Mouse (Mus musculus) ES-Bruce4 (cell line): ENCODE results near the gene Pars2. TPM values are rescaled to one million over a fixed set of nuclear protein-coding genes. Genes with fewer than 3 reads are reported as not detected.

Experiments used
- H3K27ac ChIP-seq: 2 replicates; pipeline ENCODE4 v1.5.1; 2012; ENCODE audit warnings: low read length, inconsistent platforms; ENCODE audit not compliant: insufficient read depth
- H3K27me3 ChIP-seq: 2 replicates; pipeline ENCODE4 v1.6.1; 2012; ENCODE audit warnings: mild to moderate bottlenecking, low read length, inconsistent platforms; ENCODE audit not compliant: control insufficient read depth, poor library complexity, insufficient read depth, severe bottlenecking
- H3K36me3 ChIP-seq: 2 replicates; pipeline ENCODE4 v1.6.1; 2012; ENCODE audit warnings: inconsistent platforms, mild to moderate bottlenecking, low read length, moderate library complexity; ENCODE audit not compliant: control insufficient read depth, poor library complexity, insufficient read depth, severe bottlenecking
- H3K4me1 ChIP-seq: one replicate; pipeline ENCODE4 v1.8.1; 2011; ENCODE audit warnings: low read length; ENCODE audit not compliant: control insufficient read depth, insufficient read depth
- H3K4me3 ChIP-seq: 2 replicates; pipeline ENCODE4 v1.5.1; 2011; ENCODE audit warnings: low read depth, mild to moderate bottlenecking, low read length
- H3K9ac ChIP-seq: 2 replicates; pipeline ENCODE4 v1.6.1; 2012; ENCODE audit warnings: low read depth, mild to moderate bottlenecking, inconsistent platforms; ENCODE audit not compliant: poor library complexity, severe bottlenecking
- H3K9me3 ChIP-seq: replicated peaks from 2 replicates; pipeline ENCODE4 v1.6.1; 2012; ENCODE audit warnings: mild to moderate bottlenecking, low read length, inconsistent platforms; ENCODE audit not compliant: control insufficient read depth, poor library complexity, insufficient read depth, severe bottlenecking
- CTCF ChIP-seq: IDR thresholded peaks from one replicate; pipeline ENCODE4 v1.8.1; 2011; ENCODE audit warnings: low read depth, low read length
- EP300 ChIP-seq: IDR thresholded peaks from 2 replicates; pipeline ENCODE4 v1.6.1; 2011; ENCODE audit warnings: low read depth, low read length; ENCODE audit not compliant: insufficient read depth
- POLR2A ChIP-seq: IDR thresholded peaks from one replicate; pipeline ENCODE4 v1.8.1; 2011; ENCODE audit warnings: low read length; ENCODE audit not compliant: insufficient read depth
- polyA plus RNA-seq: library from polyadenylated mRNA; stranded (reverse); fragments of >200 nt; gene quantifications from 2 replicates; pipeline ENCODE4 v1.2.4, GENCODE M21; 2011; ENCODE audit warnings: low read depth; ENCODE audit not compliant: missing spikeins, insufficient read depth, insufficient read length

Gene Pars2
- polyA plus RNA-seq, 1 experiment: 10.0 TPM

DNA sequence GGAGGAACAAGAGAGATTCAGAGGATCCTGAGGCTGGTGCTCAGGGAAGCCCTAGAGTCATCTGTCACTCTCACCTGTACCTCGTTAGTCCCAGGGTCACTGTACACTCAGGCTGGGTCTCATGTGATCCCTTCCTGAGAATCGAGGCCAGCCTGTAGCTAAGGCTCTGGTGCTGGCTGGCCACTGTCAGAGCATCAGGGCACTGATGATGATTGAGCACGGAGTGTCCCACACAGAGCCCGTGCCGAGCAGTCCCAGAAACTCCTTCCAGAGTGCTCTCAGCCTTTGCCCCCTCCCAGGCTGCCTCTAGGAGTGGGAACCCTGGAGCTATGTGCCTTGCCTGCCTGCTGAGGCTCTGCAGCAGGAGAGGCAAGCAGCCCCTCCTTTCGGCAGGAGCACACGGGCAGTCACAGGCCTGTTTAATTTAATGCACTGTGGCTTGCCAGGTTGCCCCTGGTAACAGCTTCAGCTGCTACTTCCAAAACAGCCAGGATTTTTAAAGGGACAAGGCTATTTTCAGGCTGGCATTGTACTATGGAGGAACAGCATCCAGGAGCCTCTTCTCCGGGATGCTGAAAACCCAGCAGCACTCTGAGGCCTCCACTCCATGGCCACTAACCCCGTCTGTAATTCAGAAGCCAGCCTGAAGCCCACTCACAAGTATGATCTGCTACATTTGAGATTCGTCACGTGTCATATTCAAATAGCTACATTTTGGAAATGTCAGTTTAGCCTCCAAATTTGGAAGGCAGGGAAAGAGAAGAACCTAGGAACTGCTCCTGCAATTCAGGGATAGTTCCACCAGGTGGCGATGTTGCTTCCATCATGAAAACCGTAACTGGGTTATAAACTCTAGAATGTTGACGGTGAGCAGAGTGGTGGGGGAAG, 20.3 kb upstream of the Pars2 start:
- no peak overlapping the region for H3K4me3 ChIP-seq
- H3K36me3 ChIP-seq: no peaks in the 10 kb centered on the region
- no peak overlapping the region for H3K27ac ChIP-seq
- TF ChIP-seq CTCF: peak; percentile 17
- TF ChIP-seq POLR2A: no peak
- H3K9ac ChIP-seq: no peak overlapping the region
- H3K4me1 ChIP-seq: peaks cover 3% of the 10 kb centered on the region
- H3K9me3 ChIP-seq: no peaks in the 10 kb centered on the region
- H3K27me3 ChIP-seq: no peaks in the 10 kb centered on the region

DNA sequence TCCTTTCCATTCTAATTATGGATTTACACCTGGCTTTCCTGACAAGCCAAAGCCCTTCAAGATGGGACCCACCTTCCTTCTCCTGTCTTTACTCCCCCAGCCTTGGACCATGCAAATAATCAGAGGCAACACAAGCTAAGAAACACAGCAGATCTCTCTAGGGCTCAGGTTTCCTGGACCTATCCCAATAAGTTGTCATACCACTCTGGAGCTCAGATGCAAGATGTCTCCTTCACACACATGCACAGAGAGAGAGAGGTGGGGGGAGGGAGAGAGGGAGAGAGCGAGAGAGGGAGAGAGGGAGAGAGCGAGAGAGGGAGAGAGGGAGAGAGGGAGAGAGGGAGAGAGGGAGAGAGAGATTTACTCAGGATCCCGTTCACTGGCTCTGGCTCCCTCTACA, 18.6 kb upstream of the Pars2 start:
- peaks cover 3% of the 10 kb centered on the region for H3K4me1 ChIP-seq
- TF ChIP-seq POLR2A: no peak
- no peak for TF ChIP-seq EP300
- TF ChIP-seq CTCF: no peak
- no peak overlapping the region for H3K9ac ChIP-seq

DNA sequence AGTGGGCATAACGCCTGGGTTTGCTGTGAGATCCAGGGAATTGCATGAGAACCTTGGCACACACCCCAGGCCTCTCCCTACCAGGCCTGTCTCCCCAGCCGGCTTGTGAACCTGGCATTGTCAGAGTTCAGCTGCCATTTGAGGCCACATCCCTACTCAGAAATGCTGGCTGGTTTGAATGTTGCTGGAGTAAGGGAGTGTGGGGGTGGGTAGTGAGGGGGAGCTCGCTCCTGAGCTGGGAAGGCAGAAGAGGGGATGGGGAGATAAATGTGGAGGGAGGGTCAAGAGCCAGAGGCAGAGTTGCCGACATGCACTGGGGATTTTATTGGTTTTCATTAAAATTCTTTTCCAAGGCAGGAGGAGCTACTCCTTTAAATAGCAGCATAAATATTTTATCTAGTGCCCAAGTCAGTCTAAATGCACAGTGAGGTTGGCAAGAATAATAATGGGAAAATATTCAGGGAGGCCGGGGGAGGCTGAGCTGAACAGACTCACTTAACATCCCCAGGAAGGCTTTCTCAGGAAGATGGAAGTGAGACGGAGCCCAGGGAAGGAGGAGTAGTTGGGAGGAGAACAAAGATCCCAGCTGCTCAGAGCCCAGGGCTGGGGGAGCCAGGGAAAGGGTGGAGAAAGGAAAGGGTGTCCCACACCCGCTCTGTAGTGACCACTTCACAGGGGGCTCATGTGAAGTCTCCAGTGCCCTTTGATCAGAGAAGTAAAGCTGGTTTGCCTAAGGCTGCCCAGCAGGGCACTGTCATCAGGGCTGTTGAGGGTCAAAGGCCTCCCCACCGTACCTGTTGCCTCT, 17.4 kb upstream of the Pars2 start:
- TF ChIP-seq CTCF: no peak
- TF ChIP-seq POLR2A: no peak
- no peak for TF ChIP-seq EP300

More for the DNA sequence above, 18.6 kb upstream of the Pars2 start:
- Histone ChIP-seq H3K4me3 (no peak overlapping the region), H3K36me3 (no peaks in the 10 kb centered on the region), H3K27me3 (no peaks in the 10 kb centered on the region), H3K9me3 (no peaks in the 10 kb centered on the region), H3K27ac (no peak overlapping the region)

DNA sequence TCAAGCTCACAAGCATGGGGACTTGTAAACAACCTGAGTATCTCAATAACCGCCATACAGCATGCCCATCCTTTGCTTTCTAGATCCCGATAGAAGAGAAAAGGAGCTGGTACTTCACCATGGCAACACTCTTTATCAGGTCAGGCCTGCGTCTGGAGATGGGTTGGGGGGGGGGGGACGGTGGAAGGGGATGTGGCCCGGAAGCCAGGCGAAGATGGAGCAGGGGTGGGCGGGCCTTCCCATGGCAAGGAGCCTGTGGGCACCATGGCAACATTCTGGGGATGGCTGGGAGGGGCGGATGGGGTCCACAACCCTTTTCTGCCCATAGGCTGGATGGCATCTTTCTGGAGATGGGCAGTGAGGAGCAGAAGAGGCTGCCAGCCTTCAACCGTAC, 16.8 kb upstream of the Pars2 start:
- Histone ChIP-seq H3K4me3 (no peak overlapping the region), H3K9me3 (no peaks in the 10 kb centered on the region), H3K36me3 (no peaks in the 10 kb centered on the region), H3K27ac (no peak overlapping the region), H3K27me3 (no peaks in the 10 kb centered on the region), H3K9ac (no peak overlapping the region), H3K4me1 (no peaks in the 10 kb centered on the region)
- TF ChIP-seq POLR2A: no peak
- no peak for TF ChIP-seq EP300
- TF ChIP-seq CTCF: no peak

More for the DNA sequence above, 17.4 kb upstream of the Pars2 start:
- no peak overlapping the region for H3K27ac ChIP-seq
- no peak overlapping the region for H3K9ac ChIP-seq
- no peaks in the 10 kb centered on the region for H3K36me3 ChIP-seq
- H3K4me1 ChIP-seq: peaks cover 3% of the 10 kb centered on the region
- H3K27me3 ChIP-seq: no peaks in the 10 kb centered on the region
- no peak overlapping the region for H3K4me3 ChIP-seq
- no peaks in the 10 kb centered on the region for H3K9me3 ChIP-seq

DNA sequence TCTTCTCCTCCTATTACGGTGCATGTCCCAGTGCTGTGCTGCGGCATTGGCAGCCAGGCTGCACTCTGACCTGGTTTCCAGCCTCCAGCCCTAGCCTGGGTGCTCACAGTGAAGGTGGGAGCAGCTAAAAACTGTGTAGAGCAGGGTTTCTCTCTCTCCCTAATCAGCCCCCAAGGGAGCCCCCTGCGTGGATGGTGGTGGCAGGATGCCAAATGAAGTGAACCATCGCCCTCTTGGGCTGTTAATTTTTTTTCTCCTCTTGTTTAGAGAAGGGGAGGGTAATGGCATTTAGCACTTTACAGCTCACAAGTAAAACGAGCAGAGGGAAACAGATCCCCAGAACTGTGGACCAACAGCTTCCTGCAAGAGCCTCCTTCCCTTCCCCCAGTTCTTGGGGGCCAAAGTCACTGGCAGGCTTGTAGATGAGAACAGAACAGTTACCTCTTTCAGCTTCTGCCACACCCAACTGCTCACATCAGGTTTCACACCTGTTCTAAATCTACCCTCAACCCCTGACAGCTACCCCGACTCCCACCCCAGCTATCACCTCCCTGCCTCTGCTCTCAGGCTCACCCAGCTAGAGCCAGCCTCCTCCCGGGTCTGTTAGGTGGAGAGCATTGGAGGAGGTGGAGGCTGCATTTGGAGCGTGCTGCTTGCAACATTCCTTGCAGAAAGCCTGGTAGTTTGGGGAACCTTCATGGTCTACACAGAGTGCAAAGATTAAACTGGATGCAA, 7.2 kb upstream of the Pars2 start:
- Histone ChIP-seq H3K36me3 (no peaks in the 10 kb centered on the region), H3K9me3 (no peaks in the 10 kb centered on the region), H3K27me3 (no peaks in the 10 kb centered on the region), H3K4me3 (no peak overlapping the region), H3K27ac (no peak overlapping the region), H3K9ac (no peak overlapping the region), H3K4me1 (no peaks in the 10 kb centered on the region)
- TF ChIP-seq CTCF (no peak), EP300 (no peak), POLR2A (no peak)
